Mouse (Mus musculus) MEL (cell line): Measurements from ENCODE around the gene Olfr322. TPM values are rescaled to one million over a fixed set of nuclear protein-coding genes. Genes with fewer than 3 reads are reported as not detected.
"Not testable (repeated sequence)": the region's sequence is repeated elsewhere in the genome, so short reads cannot be mapped to it uniquely, and the experiment has no call there.

Experiments used
- DNase-seq: peaks from one replicate; pipeline ENCODE4 v3.0.0; 2011; ENCODE audit warnings: low read depth, low spot score
- H3K27ac ChIP-seq: 2 replicates; pipeline ENCODE4 v1.5.1; 2012; ENCODE audit warnings: low read depth, mild to moderate bottlenecking, control low read depth, low read length, moderate library complexity; ENCODE audit not compliant: control insufficient read depth
- H3K27me3 ChIP-seq, 2 experiments: fragments of 150-350 bp in 1 of 2; sonication (generic) in 1 of 2; 2 replicates each; pipeline ENCODE4 v1.6.1; 2012; ENCODE audit warnings: low read length in 2 of 2, mild to moderate bottlenecking in 2 of 2, improper control_type of control experiment in 1 of 2, moderate library complexity in 1 of 2; ENCODE audit not compliant: insufficient read depth in 2 of 2, control insufficient read depth in 1 of 2
- H3K36me3 ChIP-seq, 2 experiments: 2 replicates each; pipeline ENCODE4 v1.6.1; 2012 to 2014; ENCODE audit warnings: low read length in 2 of 2, improper control_type of control experiment in 1 of 2, inconsistent platforms in 1 of 2, mild to moderate bottlenecking in 1 of 2; ENCODE audit not compliant: insufficient read depth in 2 of 2, control insufficient read depth in 1 of 2
- H3K4me1 ChIP-seq, 2 experiments: fragments of 150-350 bp in 1 of 2; sonication (generic) in 1 of 2; 2 replicates each; pipeline ENCODE4 v1.6.1; 2012; ENCODE audit warnings: low read length in 2 of 2, improper control_type of control experiment in 1 of 2, mild to moderate bottlenecking in 1 of 2; ENCODE audit not compliant: insufficient read depth in 2 of 2, control insufficient read depth in 1 of 2
- H3K4me3 ChIP-seq, 2 experiments: fragments of 150-350 bp in 1 of 2; sonication (generic) in 1 of 2; 2 replicates each; pipeline ENCODE4 v1.5.1; 2012; ENCODE audit warnings: low read depth in 2 of 2, low read length in 2 of 2, mild to moderate bottlenecking in 2 of 2, moderate library complexity in 2 of 2, control low read depth in 1 of 2, improper control_type of control experiment in 1 of 2; ENCODE audit not compliant: control insufficient read depth in 1 of 2, insufficient read depth in 1 of 2
- H3K79me2 ChIP-seq: 2 replicates; pipeline ENCODE4 v1.6.1; 2012; ENCODE audit warnings: mild to moderate bottlenecking, low read length, moderate library complexity; ENCODE audit not compliant: control insufficient read depth, poor library complexity, insufficient read depth
- H3K9ac ChIP-seq: 2 replicates; pipeline ENCODE4 v1.6.1; 2012; ENCODE audit warnings: low read depth, mild to moderate bottlenecking, control low read depth, low read length, moderate library complexity; ENCODE audit not compliant: control insufficient read depth, poor library complexity, severe bottlenecking
- H3K9me3 ChIP-seq: fragments of 150-350 bp; sonication (generic); replicated peaks from 2 replicates; pipeline ENCODE4 v1.6.1; 2012; ENCODE audit warnings: mild to moderate bottlenecking, low read length, improper control_type of control experiment, moderate library complexity; ENCODE audit not compliant: insufficient read depth
- BHLHE40 ChIP-seq: IDR thresholded peaks from 2 replicates; pipeline ENCODE4 v1.6.1; 2012; ENCODE audit warnings: low read depth, mild to moderate bottlenecking, inconsistent platforms, low read length, improper control_type of control experiment, borderline replicate concordance
- E2F4 ChIP-seq: IDR thresholded peaks from 2 replicates; pipeline ENCODE4 v1.6.1; 2011; ENCODE audit warnings: low read depth, low read length, improper control_type of control experiment, borderline replicate concordance
- EP300 ChIP-seq, 2 experiments: IDR thresholded peaks; 2 replicates each; pipeline ENCODE4 v1.6.1; 2011; ENCODE audit warnings: improper control_type of control experiment in 2 of 2, low read length in 2 of 2, low read depth in 1 of 2, mild to moderate bottlenecking in 1 of 2
- GABPA ChIP-seq: IDR thresholded peaks from 2 replicates; pipeline ENCODE4 v1.6.1; 2012; ENCODE audit warnings: low read depth, mild to moderate bottlenecking, inconsistent platforms, low read length, improper control_type of control experiment, moderate library complexity
- KAT2A ChIP-seq: conservative IDR thresholded peaks from 2 replicates; pipeline ENCODE4 v1.6.1; 2012; ENCODE audit warnings: low read depth, low read length, improper control_type of control experiment, inconsistent platforms
- MAFK ChIP-seq: IDR thresholded peaks from 2 replicates; pipeline ENCODE4 v1.6.1; 2011; ENCODE audit warnings: low read depth, mild to moderate bottlenecking, low read length, improper control_type of control experiment, borderline replicate concordance
- MEF2A ChIP-seq: IDR thresholded peaks from 2 replicates; pipeline ENCODE4 v1.6.1; 2014; ENCODE audit warnings: low read depth, mild to moderate bottlenecking, inconsistent platforms, low read length, improper control_type of control experiment; ENCODE audit not compliant: poor library complexity, insufficient replicate concordance, severe bottlenecking; ENCODE audit errors: extremely low read depth
- POLR2A ChIP-seq, 2 experiments: IDR thresholded peaks; 2 replicates each; pipeline ENCODE4 v1.6.1; 2011 to 2012; ENCODE audit warnings: low read length in 2 of 2, mild to moderate bottlenecking in 2 of 2, control low read depth in 1 of 2, improper control_type of control experiment in 1 of 2, low read depth in 1 of 2, moderate library complexity in 1 of 2; ENCODE audit not compliant: control insufficient read depth in 1 of 2, insufficient read depth in 1 of 2, poor library complexity in 1 of 2
- POLR2AphosphoS5 ChIP-seq: IDR thresholded peaks from 2 replicates; pipeline ENCODE4 v1.6.1; 2012; ENCODE audit warnings: low read depth, borderline replicate concordance, mild to moderate bottlenecking, inconsistent platforms, low read length, moderate library complexity, mixed read lengths
- TAL1 ChIP-seq: IDR thresholded peaks from 2 replicates; pipeline ENCODE4 v1.6.1; 2012; ENCODE audit warnings: mild to moderate bottlenecking, inconsistent platforms, low read length, moderate library complexity, mixed read lengths
- TCF12 ChIP-seq: IDR thresholded peaks from 2 replicates; pipeline ENCODE4 v1.6.1; 2014; ENCODE audit warnings: low read depth, mild to moderate bottlenecking, inconsistent platforms, low read length, improper control_type of control experiment, moderate library complexity
- UBTF ChIP-seq: IDR thresholded peaks from 2 replicates; pipeline ENCODE4 v1.6.1; 2012; ENCODE audit warnings: low read depth, mild to moderate bottlenecking, inconsistent platforms, low read length, improper control_type of control experiment, moderate library complexity, borderline replicate concordance; ENCODE audit not compliant: insufficient read depth
- USF1 ChIP-seq: IDR thresholded peaks from 2 replicates; pipeline ENCODE4 v1.6.1; 2014; ENCODE audit warnings: low read depth, mild to moderate bottlenecking, inconsistent platforms, low read length, improper control_type of control experiment, moderate library complexity
- USF2 ChIP-seq, 2 experiments: IDR thresholded peaks; 2 replicates each; pipeline ENCODE4 v1.6.1; 2011 to 2012; ENCODE audit warnings: improper control_type of control experiment in 2 of 2, low read length in 2 of 2, borderline replicate concordance in 1 of 2, inconsistent platforms in 1 of 2, low read depth in 1 of 2, mild to moderate bottlenecking in 1 of 2; ENCODE audit not compliant: insufficient read depth in 1 of 2
- ZMIZ1 ChIP-seq: IDR thresholded peaks from 2 replicates; pipeline ENCODE4 v1.6.1; 2012; ENCODE audit warnings: low read depth, mild to moderate bottlenecking, inconsistent platforms, low read length, improper control_type of control experiment, moderate library complexity
- polyA plus RNA-seq, 2 experiments: library from polyadenylated mRNA; stranded (reverse) in 1 of 2; unstranded in 1 of 2; fragments of >175 nt in 1 of 2; fragments of >200 nt in 1 of 2; gene quantifications; 2 replicates each; pipeline versions ENCODE4 v1.2.1 to v1.2.4; 2012; ENCODE audit warnings: low replicate concordance in 2 of 2, low read depth in 1 of 2; ENCODE audit not compliant: insufficient read length in 2 of 2, insufficient read depth in 1 of 2, missing spikeins in 1 of 2
- total RNA-seq: library from RNA; depleted of rRNA; stranded (reverse); fragments of 300-350 nt; gene quantifications from 2 replicates; pipeline ENCODE4 v1.2.3, GENCODE M21; 2012

Gene Olfr322
- total and polyA plus RNA-seq, 3 experiments, result not detected

DNA sequence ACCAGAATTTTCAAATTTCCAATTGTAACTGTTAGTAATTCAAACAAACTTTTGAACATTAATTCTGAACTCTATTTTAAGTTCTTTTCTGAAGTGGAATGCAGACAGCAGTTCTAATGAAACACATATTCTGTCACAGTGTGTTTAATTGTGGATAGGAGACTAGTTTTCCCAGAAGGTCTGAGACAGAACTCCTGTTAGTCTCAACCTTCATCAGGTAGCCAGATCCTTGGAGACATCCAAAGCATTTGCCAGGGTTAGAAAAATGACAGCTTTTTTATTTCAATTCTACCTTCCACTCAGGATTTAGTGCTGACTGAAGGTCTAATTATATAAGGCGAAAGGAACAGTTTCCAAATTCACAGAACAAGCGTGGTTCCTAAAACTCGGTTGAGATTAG, 40.3 kb downstream of the Olfr322 start, which contains the start of gene Olfr319:
Olfr319 (plus strand) TSS at position 301 of the 400 bp plus-strand sequence.
- peaks cover 7 to 8% of the 10 kb centered on the region in 2 experiments for H3K27me3 ChIP-seq
- no peak within 1 kb of the TSS for H3K27ac ChIP-seq
- no peaks in the 10 kb centered on the region for H3K9me3 ChIP-seq
- no peak within 1 kb of the TSS for H3K4me3 ChIP-seq
- H3K79me2 ChIP-seq, result no peaks in the 10 kb centered on the region
- no peak for DNase-seq
- H3K9ac ChIP-seq, result no peak within 1 kb of the TSS
- no peaks in the 10 kb centered on the region for H3K36me3 ChIP-seq
- H3K4me1 ChIP-seq, result no peaks in the 10 kb centered on the region
- TF ChIP-seq USF1, result no peak
- no peak for TF ChIP-seq POLR2AphosphoS5
- no peak for TF ChIP-seq ZMIZ1
- no peak for TF ChIP-seq USF2 (IDR thresholded peaks at IDR 0.05; ENCODE audit: borderline replicate concordance in 1 of 2, insufficient read depth in 1 of 2, low read depth in 1 of 2, low read length in 2 of 2)
- no peak for TF ChIP-seq UBTF
- TF ChIP-seq POLR2A (IDR thresholded peaks at IDR 0.05; ENCODE audit: control insufficient read depth in 1 of 2, insufficient read depth in 1 of 2, low read depth in 1 of 2, low read length in 2 of 2, poor library complexity in 1 of 2), result no peak
- TF ChIP-seq TCF12, result no peak
- TF ChIP-seq MEF2A, result no peak
- no peak for TF ChIP-seq MAFK
- TF ChIP-seq, all 39 proteins: peak for 0

GRCm38 (mm10) chr11:58709086-58709485, 50.5 kb downstream of the Olfr322 start:
- no peaks in the 10 kb centered on the region for H3K9me3 ChIP-seq
- no peaks in the 10 kb centered on the region for H3K79me2 ChIP-seq
- DNase-seq, result no peak
- no peaks in the 10 kb centered on the region for H3K36me3 ChIP-seq
- no peak overlapping the region for H3K4me3 ChIP-seq
- peaks cover 3 to 4% of the 10 kb centered on the region in 2 experiments; a peak in 3 of 4 replicates for H3K27me3 ChIP-seq
- no peaks in the 10 kb centered on the region for H3K4me1 ChIP-seq
- no peak overlapping the region for H3K27ac ChIP-seq
- H3K9ac ChIP-seq, result no peak overlapping the region
- TF ChIP-seq TAL1, result no peak
- no peak for TF ChIP-seq EP300 (IDR thresholded peaks at IDR 0.05; ENCODE audit: low read depth in 1 of 2, low read length in 2 of 2)
- TF ChIP-seq GABPA, result no peak
- no peak for TF ChIP-seq E2F4
- TF ChIP-seq KAT2A, result no peak
- no peak for TF ChIP-seq POLR2A (IDR thresholded peaks at IDR 0.05; ENCODE audit: control insufficient read depth in 1 of 2, insufficient read depth in 1 of 2, low read depth in 1 of 2, low read length in 2 of 2, poor library complexity in 1 of 2)
- no peak for TF ChIP-seq BHLHE40

DNA sequence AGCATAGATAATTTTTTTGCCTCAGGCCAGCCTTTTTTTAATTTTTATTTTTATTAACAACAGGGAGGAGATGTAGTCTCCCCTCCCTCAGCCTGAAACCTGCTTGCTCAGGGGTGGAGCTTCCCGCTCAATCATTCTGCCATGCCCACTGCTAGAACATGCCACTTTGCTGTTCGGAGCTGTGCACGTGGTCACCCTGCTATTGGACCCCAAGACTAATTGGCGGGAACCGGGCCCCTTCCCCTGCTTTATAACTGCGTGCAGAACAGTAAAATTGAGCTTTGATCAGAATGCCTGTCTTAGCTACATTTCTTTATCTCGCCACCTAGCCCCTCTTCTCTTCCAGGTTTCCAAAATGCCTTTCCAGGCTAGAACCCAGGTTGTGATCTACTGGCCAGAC, 59.1 kb downstream of the Olfr322 start:
- H3K9ac ChIP-seq, DNase-seq, H3K4me3 ChIP-seq, H3K9me3 ChIP-seq, H3K27ac ChIP-seq, H3K4me1 ChIP-seq, H3K79me2 ChIP-seq, H3K27me3 ChIP-seq, H3K36me3 ChIP-seq: not testable (repeated sequence)
